Mouse (Mus musculus) forebrain, embryonic 16.5 days (tissue): ENCODE results near the gene Gnb3. TPM values are rescaled to one million over a fixed set of nuclear protein-coding genes. Genes with fewer than 3 reads are reported as not detected.

ENCODE experiments used
- ATAC-seq: fragments of 200-750 bp; cut with Nextera tagmentation; 2 replicates; pipeline ENCODE4 v1.8.0; 2017; ENCODE audit warnings: mild to moderate bottlenecking, moderate library complexity
- H3K27ac ChIP-seq: fragments of 300-500 bp; sonication (generic); 2 replicates; pipeline ENCODE4 v1.5.1; 2014; ENCODE audit warnings: low read length, control low read depth
- H3K27me3 ChIP-seq: fragments of 300-500 bp; sonication (generic); replicated peaks from 2 replicates; pipeline ENCODE4 v1.6.1; 2014; ENCODE audit warnings: low read length; ENCODE audit not compliant: control insufficient read depth, insufficient read depth
- H3K36me3 ChIP-seq: fragments of 300-500 bp; sonication (generic); 2 replicates; pipeline ENCODE4 v1.6.1; 2014; ENCODE audit not compliant: control insufficient read depth, insufficient read depth
- H3K4me1 ChIP-seq: fragments of 300-500 bp; sonication (generic); replicated peaks from 2 replicates; pipeline ENCODE4 v1.6.1; 2014; ENCODE audit warnings: low read length; ENCODE audit not compliant: control insufficient read depth, insufficient read depth
- H3K4me2 ChIP-seq: fragments of 300-500 bp; sonication (generic); 2 replicates; pipeline ENCODE4 v1.6.1; 2014; ENCODE audit warnings: mild to moderate bottlenecking, low read length, control low read depth
- H3K4me3 ChIP-seq: fragments of 300-500 bp; sonication (generic); replicated peaks from 2 replicates; pipeline ENCODE4 v1.5.1; 2014; ENCODE audit warnings: mild to moderate bottlenecking, low read length, control low read depth
- H3K9ac ChIP-seq: fragments of 300-500 bp; sonication (generic); replicated peaks from 2 replicates; pipeline ENCODE4 v1.6.1; 2014; ENCODE audit warnings: low read depth, low read length, control low read depth
- H3K9me3 ChIP-seq: fragments of 300-500 bp; sonication (generic); 2 replicates; pipeline ENCODE4 v1.6.1; 2016; ENCODE audit warnings: low read length; ENCODE audit not compliant: control insufficient read depth
- WGBS: fragments of 180-500 bp; shearing (Covaris S2); extraction: QIAGEN DNeasy Blood & Tissue Kit; methylation state at CpG from one replicate; pipeline ENCODE4 v1.1.7; 2014; 5-methylcytosine and 5-hydroxymethylcytosine counted together
- polyA plus RNA-seq: library from polyadenylated mRNA; unstranded; fragments of >200 nt; fragmentation: Nextera tagmentation; extraction: Ambion mirVana; gene quantifications from 2 replicates; pipeline ENCODE4 v1.2.1, GENCODE M21; 2015

Gnb3 gene
- polyA plus RNA-seq, 1 experiment from 2014 or later, result 0.75 TPM

GRCm38 (mm10) chr6:124822049-124822448 lies 18.0 kb downstream of the Gnb3 start:
- peaks cover 62% of the 10 kb centered on the region for H3K36me3 ChIP-seq
- H3K4me3 ChIP-seq, result no peak overlapping the region
- H3K4me1 ChIP-seq, result no peaks in the 10 kb centered on the region
- 94% methylated on average over 4 of the region's 4 CpGs for WGBS
- no peak overlapping the region for H3K9ac ChIP-seq
- no peaks in the 10 kb centered on the region for H3K9me3 ChIP-seq
- H3K4me2 ChIP-seq, result no peak overlapping the region
- H3K27ac ChIP-seq, result no peak overlapping the region
- H3K27me3 ChIP-seq, result no peaks in the 10 kb centered on the region
- no peak for ATAC-seq

- H3K36me3 ChIP-seq, result peaks cover 66% of the 10 kb centered on the region
- ATAC-seq, result no peak
- no peaks in the 10 kb centered on the region for H3K4me1 ChIP-seq
- H3K9me3 ChIP-seq, result no peaks in the 10 kb centered on the region
- no peaks in the 10 kb centered on the region for H3K27me3 ChIP-seq
- H3K27ac ChIP-seq, result no peak overlapping the region
- 94% methylated on average over 5 of the region's 5 CpGs for WGBS
- no peak overlapping the region for H3K9ac ChIP-seq
- H3K4me3 ChIP-seq, result no peak overlapping the region
- H3K4me2 ChIP-seq, result no peak overlapping the region
Measured at GRCm38 (mm10) chr6:124820891-124821290, 19.2 kb downstream of the Gnb3 start.

- peaks cover 51% of the 10 kb centered on the region for H3K36me3 ChIP-seq
- H3K27ac ChIP-seq, result no peak overlapping the region
- H3K27me3 ChIP-seq, result no peaks in the 10 kb centered on the region
- peaks cover 5% of the 10 kb centered on the region for H3K4me1 ChIP-seq
- H3K9ac ChIP-seq, result no peak overlapping the region
- ATAC-seq, result no peak
- H3K4me3 ChIP-seq, result no peak overlapping the region
- WGBS, result 95% methylated on average over 8 of the region's 8 CpGs
- no peaks in the 10 kb centered on the region for H3K9me3 ChIP-seq
- H3K4me2 ChIP-seq, result no peak overlapping the region
Measured at GRCm38 (mm10) chr6:124817971-124818370, 22.1 kb downstream of the Gnb3 start.

GRCm38 (mm10) chr6:124817563-124817962 lies 22.5 kb downstream of the Gnb3 start:
- Histone ChIP-seq H3K27me3 (no peaks in the 10 kb centered on the region), H3K36me3 (peaks cover 49% of the 10 kb centered on the region), H3K4me2 (no peak overlapping the region), H3K27ac (no peak overlapping the region), H3K4me1 (peaks cover 9% of the 10 kb centered on the region), H3K4me3 (no peak overlapping the region), H3K9me3 (no peaks in the 10 kb centered on the region), H3K9ac (no peak overlapping the region)
- WGBS, result 95% methylated on average over 8 of the region's 8 CpGs
- no peak for ATAC-seq

GRCm38 (mm10) chr6:124817125-124817524 lies 22.9 kb downstream of the Gnb3 start:
- Histone ChIP-seq H3K9ac (no peak overlapping the region), H3K4me3 (no peak overlapping the region), H3K9me3 (no peaks in the 10 kb centered on the region), H3K27me3 (no peaks in the 10 kb centered on the region), H3K4me2 (no peak overlapping the region), H3K36me3 (peaks cover 44% of the 10 kb centered on the region), H3K27ac (no peak overlapping the region), H3K4me1 (peaks cover 12% of the 10 kb centered on the region)
- ATAC-seq, result no peak
- WGBS, result 97% methylated on average over 11 of the region's 11 CpGs

GRCm38 (mm10) chr6:124816611-124817010 lies 23.5 kb downstream of the Gnb3 start:
- no peak for ATAC-seq
- H3K4me2 ChIP-seq, result no peak overlapping the region
- H3K4me3 ChIP-seq, result no peak overlapping the region
- no peaks in the 10 kb centered on the region for H3K27me3 ChIP-seq
- WGBS, result 91% methylated on average over 4 of the region's 4 CpGs
- H3K27ac ChIP-seq, result no peak overlapping the region
- H3K36me3 ChIP-seq, result peaks cover 40% of the 10 kb centered on the region
- H3K4me1 ChIP-seq, result peaks cover 12% of the 10 kb centered on the region
- H3K9ac ChIP-seq, result no peak overlapping the region
- H3K9me3 ChIP-seq, result no peaks in the 10 kb centered on the region

GRCm38 (mm10) chr6:124814858-124815774 lies 25.0 kb downstream of the Gnb3 start:
- H3K4me2 ChIP-seq, result no peak overlapping the region

GRCm38 (mm10) chr6:124814448-124814847 lies 25.6 kb downstream of the Gnb3 start:
- H3K36me3 ChIP-seq, result peaks cover 27% of the 10 kb centered on the region
- H3K27me3 ChIP-seq, result no peaks in the 10 kb centered on the region
- peaks cover 19% of the 10 kb centered on the region for H3K4me1 ChIP-seq
- peak; percentile 33 for ATAC-seq
- H3K9me3 ChIP-seq, result no peaks in the 10 kb centered on the region
- peak overlapping the region; percentile 66; the same call in 1 of the 2 replicates for H3K4me3 ChIP-seq
- H3K9ac ChIP-seq, result no peak overlapping the region
- no peak overlapping the region for H3K27ac ChIP-seq
- 39% methylated on average over 8 of the region's 8 CpGs for WGBS
- H3K4me2 ChIP-seq, result peak overlapping the region; percentile 73

More at GRCm38 (mm10) chr6:124814858-124815774, 25.0 kb downstream of the Gnb3 start:
- no peak overlapping the region for H3K27ac ChIP-seq
- H3K4me3 ChIP-seq, result no peak overlapping the region
- peaks cover 33% of the 10 kb centered on the region for H3K36me3 ChIP-seq
- WGBS, result 62% methylated on average over 9 of the region's 9 CpGs
- ATAC-seq, result no peak
- no peaks in the 10 kb centered on the region for H3K27me3 ChIP-seq
- H3K9ac ChIP-seq, result no peak overlapping the region
- H3K9me3 ChIP-seq, result no peaks in the 10 kb centered on the region
- peaks cover 12% of the 10 kb centered on the region for H3K4me1 ChIP-seq

- Histone ChIP-seq H3K27ac (peak within 1 kb of the TSS; percentile 77), H3K36me3 (peaks cover 21% of the 10 kb centered on the region), H3K27me3 (no peaks in the 10 kb centered on the region), H3K9me3 (no peaks in the 10 kb centered on the region), H3K4me1 (peaks cover 24% of the 10 kb centered on the region), H3K4me3 (peak within 1 kb of the TSS; percentile 66), H3K9ac (peak within 1 kb of the TSS; percentile 74), H3K4me2 (peak within 1 kb of the TSS; percentile 73)
- ATAC-seq, result peak; percentile 89
- 0% methylated on average over 22 of the region's 22 CpGs for WGBS
Measured at GRCm38 (mm10) chr6:124813933-124814332, 26.1 kb downstream of the Gnb3 start, which contains the start of gene Tpi1. Gene Tpi1, minus strand, starts transcription at chr6:124814296.
